Mouse (Mus musculus) myocyte (in vitro differentiated cells): ENCODE results near the gene Agap1. TPM values are rescaled to one million over a fixed set of nuclear protein-coding genes. Genes with fewer than 3 reads are reported as not detected.

Source experiments
- H3K27me3 ChIP-seq: one replicate; pipeline ENCODE4 v1.6.1; 2011; ENCODE audit not compliant: control insufficient read depth, insufficient read depth, insufficient read length
- H3K36me3 ChIP-seq: one replicate; pipeline ENCODE4 v1.6.1; 2011; ENCODE audit not compliant: control insufficient read depth, insufficient read depth
- H3K4me2 ChIP-seq: one replicate; pipeline ENCODE4 v1.6.1; 2011; ENCODE audit warnings: low read depth, control low read depth
- H3K4me3 ChIP-seq: one replicate; pipeline ENCODE4 v1.5.1; 2011; ENCODE audit warnings: mild to moderate bottlenecking, control low read depth, moderate library complexity
- H3K79me2 ChIP-seq: one replicate; pipeline ENCODE4 v1.6.1; 2011; ENCODE audit not compliant: control insufficient read depth, insufficient read depth
- H3ac ChIP-seq: one replicate; pipeline ENCODE4 v1.6.1; 2011; ENCODE audit not compliant: control insufficient read depth, insufficient read length
- CEBPB ChIP-seq: IDR thresholded peaks from 2 replicates; pipeline ENCODE4 v1.6.1; 2011; ENCODE audit warnings: mild to moderate bottlenecking, moderate library complexity; ENCODE audit not compliant: poor library complexity, insufficient read depth, severe bottlenecking
- E2F4 ChIP-seq: IDR thresholded peaks from one replicate; pipeline ENCODE4 v1.6.1; 2011; ENCODE audit warnings: mild to moderate bottlenecking, control low read depth, moderate library complexity; ENCODE audit not compliant: insufficient read depth
- MAX ChIP-seq: IDR thresholded peaks from one replicate; pipeline ENCODE4 v1.6.1; 2011; ENCODE audit warnings: low read depth, mild to moderate bottlenecking, control low read depth
- MYOD1 ChIP-seq, 3 experiments: IDR thresholded peaks; one replicate each; pipeline ENCODE4 v1.6.1; 2011; ENCODE audit warnings: control low read depth in 2 of 3, low read depth in 2 of 3, mild to moderate bottlenecking in 2 of 3, moderate library complexity in 1 of 3; ENCODE audit not compliant: insufficient read length in 2 of 3, control insufficient read depth in 1 of 3
- MYOG ChIP-seq, 3 experiments: IDR thresholded peaks; one replicate each; pipeline ENCODE4 v1.6.1; 2011; ENCODE audit warnings: control low read depth in 2 of 3, low read depth in 2 of 3, mild to moderate bottlenecking in 2 of 3; ENCODE audit not compliant: insufficient read length in 2 of 3, control insufficient read depth in 1 of 3, insufficient read depth in 1 of 3
- POLR2A ChIP-seq: IDR thresholded peaks from one replicate; pipeline ENCODE4 v1.6.1; 2011; ENCODE audit warnings: low read depth, mild to moderate bottlenecking, control low read depth, moderate library complexity; ENCODE audit not compliant: insufficient read length
- POLR2AphosphoS2 ChIP-seq: IDR thresholded peaks from one replicate; pipeline ENCODE4 v1.6.1; 2011; ENCODE audit warnings: low read depth, control low read depth; ENCODE audit not compliant: insufficient read length
- REST ChIP-seq: IDR thresholded peaks from one replicate; pipeline ENCODE4 v1.6.1; 2011; ENCODE audit warnings: mild to moderate bottlenecking, control low read depth, moderate library complexity; ENCODE audit not compliant: insufficient read depth, insufficient read length
- SRF ChIP-seq: IDR thresholded peaks from one replicate; pipeline ENCODE4 v1.6.1; 2011; ENCODE audit warnings: low read depth; ENCODE audit not compliant: control insufficient read depth, insufficient read length
- TCF12 ChIP-seq: IDR thresholded peaks from one replicate; pipeline ENCODE4 v1.6.1; 2011; ENCODE audit warnings: mild to moderate bottlenecking, control low read depth; ENCODE audit not compliant: poor library complexity, insufficient read depth, severe bottlenecking
- TCF3 ChIP-seq: IDR thresholded peaks from one replicate; pipeline ENCODE4 v1.6.1; 2011; ENCODE audit warnings: low read depth, control low read depth; ENCODE audit not compliant: insufficient read length
- USF1 ChIP-seq: IDR thresholded peaks from one replicate; pipeline ENCODE4 v1.6.1; 2011; ENCODE audit warnings: low read depth, mild to moderate bottlenecking, control low read depth, moderate library complexity
- polyA plus RNA-seq: library from polyadenylated mRNA; unstranded; fragments of >200 nt; fragmentation: generic; extraction: Trizol; gene quantifications from one replicate; pipeline ENCODE4 v1.2.1, GENCODE M21; 2012; ENCODE audit warnings: missing spikeins

The Agap1 gene
- polyA plus RNA-seq, 1 experiment: 48.9 TPM

- TF ChIP-seq MYOD1 (IDR thresholded peaks at IDR 0.05; ENCODE audit: control insufficient read depth in 1 of 3, insufficient read length in 2 of 3, low read depth in 2 of 3) (peak in 1 of 3 experiments; percentile 29), MAX (no peak)
Measured at GRCm38 (mm10) chr1:89606612-89607011, 152.0 kb downstream of the Agap1 start.

DNA sequence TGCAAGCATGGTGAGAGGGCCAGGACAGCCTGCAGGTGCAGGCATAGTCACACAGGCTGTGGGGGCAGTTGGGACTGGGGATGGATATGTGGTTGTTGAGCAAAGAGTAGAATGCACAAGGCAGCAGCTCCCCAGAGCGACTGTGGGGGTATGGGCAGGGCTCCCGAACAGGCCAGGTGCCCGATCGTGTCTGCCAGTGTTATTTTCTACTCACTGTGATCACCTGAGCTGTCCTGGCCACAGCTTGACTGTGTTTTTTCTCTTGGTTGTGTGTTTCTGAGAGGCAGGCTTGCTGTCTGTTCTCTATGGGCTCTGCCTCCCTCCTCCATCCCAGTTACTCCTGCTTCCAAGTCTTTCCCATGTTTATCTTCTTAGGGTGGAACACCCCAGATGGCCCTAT, 154.2 kb downstream of the Agap1 start:
- Histone ChIP-seq H3K27me3 (no peaks in the 10 kb centered on the region), H3K4me3 (no peak overlapping the region), H3K4me2 (no peak overlapping the region), H3ac (no peak overlapping the region), H3K36me3 (peaks cover 34% of the 10 kb centered on the region), H3K79me2 (peaks cover 11% of the 10 kb centered on the region)
- TF ChIP-seq MYOG (IDR thresholded peaks at IDR 0.05; ENCODE audit: control insufficient read depth in 1 of 3, insufficient read depth in 1 of 3, insufficient read length in 2 of 3, low read depth in 2 of 3) (no peak), E2F4 (no peak), POLR2A (no peak), TCF12 (no peak), SRF (no peak), MAX (no peak), USF1 (no peak)

More at GRCm38 (mm10) chr1:89606612-89607011, 152.0 kb downstream of the Agap1 start:
- Histone ChIP-seq H3K4me2 (no peak overlapping the region), H3K79me2 (peaks cover 26% of the 10 kb centered on the region), H3ac (no peak overlapping the region), H3K36me3 (peaks cover 24% of the 10 kb centered on the region), H3K27me3 (no peaks in the 10 kb centered on the region), H3K4me3 (no peak overlapping the region)

DNA sequence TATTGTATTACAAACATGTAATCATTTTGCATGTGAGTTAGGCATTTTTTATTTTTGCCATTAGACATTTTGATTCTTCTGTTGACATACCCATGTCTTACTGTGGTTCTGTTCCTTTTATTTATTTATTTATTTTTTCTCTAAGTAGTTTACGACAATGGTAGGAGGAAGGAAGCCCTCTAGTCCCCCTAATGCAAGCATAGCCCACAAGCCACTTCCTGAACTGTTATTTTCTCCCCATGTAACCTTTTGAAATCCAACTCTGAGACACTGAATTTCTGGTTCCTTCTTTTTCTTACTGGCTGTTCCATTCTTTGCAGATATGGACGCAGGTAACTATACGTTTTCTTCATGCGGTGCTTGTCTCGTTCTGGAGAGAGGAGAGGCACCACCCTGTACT, 155.4 kb downstream of the Agap1 start:
- TF ChIP-seq MYOD1 (IDR thresholded peaks at IDR 0.05; ENCODE audit: control insufficient read depth in 1 of 3, insufficient read length in 2 of 3, low read depth in 2 of 3): no peak
- TF ChIP-seq MAX: no peak
- TF ChIP-seq REST: no peak
- TF ChIP-seq CEBPB: no peak
- TF ChIP-seq MYOG (IDR thresholded peaks at IDR 0.05; ENCODE audit: control insufficient read depth in 1 of 3, insufficient read depth in 1 of 3, insufficient read length in 2 of 3, low read depth in 2 of 3): no peak
- no peak for TF ChIP-seq USF1
- TF ChIP-seq POLR2AphosphoS2: no peak
- no peak for TF ChIP-seq SRF
- TF ChIP-seq TCF12: no peak
- TF ChIP-seq E2F4: no peak
- TF ChIP-seq POLR2A: no peak
- TF ChIP-seq TCF3: no peak
- peaks cover 3% of the 10 kb centered on the region for H3K79me2 ChIP-seq
- peaks cover 34% of the 10 kb centered on the region for H3K36me3 ChIP-seq
- H3K4me3 ChIP-seq: no peak overlapping the region
- H3K4me2 ChIP-seq: no peak overlapping the region
- H3K27me3 ChIP-seq: no peaks in the 10 kb centered on the region
- H3ac ChIP-seq: no peak overlapping the region

GRCm38 (mm10) chr1:89611521-89611920, 156.9 kb downstream of the Agap1 start:
- H3K27me3 ChIP-seq: no peaks in the 10 kb centered on the region
- H3ac ChIP-seq: no peak overlapping the region
- H3K4me2 ChIP-seq: no peak overlapping the region
- peaks cover 27% of the 10 kb centered on the region for H3K36me3 ChIP-seq
- TF ChIP-seq REST: no peak
- no peak for TF ChIP-seq POLR2AphosphoS2
- TF ChIP-seq MYOD1 (IDR thresholded peaks at IDR 0.05; ENCODE audit: control insufficient read depth in 1 of 3, insufficient read length in 2 of 3, low read depth in 2 of 3): peak in 1 of 3 experiments; percentile 24
- no peak for TF ChIP-seq USF1
- no peak for TF ChIP-seq POLR2A
- no peak for TF ChIP-seq MAX
- peak in 1 of 3 experiments; percentile 77 for TF ChIP-seq MYOG (IDR thresholded peaks at IDR 0.05; ENCODE audit: control insufficient read depth in 1 of 3, insufficient read depth in 1 of 3, insufficient read length in 2 of 3, low read depth in 2 of 3)
- no peak for TF ChIP-seq E2F4
- no peak overlapping the region for H3K4me3 ChIP-seq
- peaks cover 9% of the 10 kb centered on the region for H3K79me2 ChIP-seq

DNA sequence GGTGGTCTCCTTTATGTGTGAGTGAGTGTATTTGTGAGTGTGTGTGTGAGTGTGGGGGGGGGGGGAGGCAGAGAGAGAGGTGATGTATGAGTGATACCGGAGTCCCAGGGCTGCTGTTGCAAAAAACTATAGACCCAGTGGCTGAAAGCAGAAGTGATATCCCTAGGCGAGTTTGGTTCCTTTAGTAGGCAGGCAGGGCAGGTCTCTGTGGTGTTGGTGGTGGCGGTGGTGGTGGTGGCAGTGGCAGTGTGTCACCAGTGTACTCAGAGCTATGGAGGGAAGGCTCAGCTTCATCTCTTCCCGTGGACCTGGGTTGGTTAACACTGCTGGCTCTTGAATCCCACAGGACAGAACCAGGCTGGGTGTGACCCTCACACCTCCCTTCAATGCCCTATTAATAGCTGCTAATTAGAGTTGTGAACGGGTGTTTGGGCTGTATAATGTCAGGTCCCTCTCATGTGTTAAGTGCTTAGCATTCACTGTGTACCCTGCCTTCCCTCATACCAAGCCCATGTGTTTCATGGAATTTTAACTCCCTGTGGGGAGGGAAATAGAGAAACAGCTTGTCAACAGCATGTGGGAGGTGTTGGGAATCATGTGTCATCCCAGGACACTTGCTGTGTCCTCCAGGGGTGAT, 158.7 kb downstream of the Agap1 start:
- Histone ChIP-seq H3ac (no peak overlapping the region), H3K79me2 (peaks cover 9% of the 10 kb centered on the region), H3K36me3 (peaks cover 27% of the 10 kb centered on the region), H3K4me3 (no peak overlapping the region), H3K27me3 (no peaks in the 10 kb centered on the region), H3K4me2 (no peak overlapping the region)
- TF ChIP-seq SRF (no peak), TCF12 (no peak), POLR2A (no peak)
